29 mouse cellular contexts compared by ENCODE assay signal in genomic region chr12:26543463-26543862, GRCm38 (mm10).
DNase-seq lines count a peak whose midpoint lies in the region; ATAC-seq and TF ChIP-seq lines count a peak whose summit lies in the region.
"Had no signal": no experiment of that assay in that cellular context is flagged by ENCODE, and none has a peak within 500 bp of the region (broad histone marks: within the 10 kb centered on the region; RNA-seq: fewer than 3 reads in every experiment).

No protein-coding gene starts in this region.

- peak; percentile 59 for DNase-seq in heart, adult 11 months
- no peak for DNase-seq in liver
- no peak for DNase-seq in midbrain, embryonic 10.5 days (ENCODE audit: low spot score)
- DNase-seq in stomach, postnatal 0 days (ENCODE audit: low spot score): no peak
- DNase-seq: adrenal gland, adult 2 months; adrenal gland, postnatal 10 days; adrenal gland, postnatal 25 days; B cell, adult 2 months; cerebellum, adult 11 months; cerebellum, adult 18-20 months; cerebellum, adult 8-10 months; cerebellum, adult 9-11 months; cerebellum, postnatal 14 days; cerebellum, postnatal 36 days; embryo, embryonic 11 days had no signal

- WGBS in heart, embryonic 12.5 days: 89% methylated on average over 1 of the region's 1 CpGs
- WGBS in liver, embryonic 16.5 days (ENCODE audit: insufficient replicate concordance): 58% methylated on average over 1 of the region's 1 CpGs
- 76% methylated on average over 1 of the region's 1 CpGs for WGBS in midbrain, embryonic 10.5 days
- 70% methylated on average over 1 of the region's 1 CpGs for WGBS in midbrain, embryonic 15.5 days
- WGBS in stomach, postnatal 0 days: 63% methylated on average over 1 of the region's 1 CpGs

- H3K27me3 ChIP-seq in heart, embryonic 12.5 days (replicated peaks): no peaks in the 10 kb centered on the region
- no peaks in the 10 kb centered on the region for H3K27me3 ChIP-seq in liver, embryonic 16.5 days (ENCODE audit: control insufficient read depth, insufficient read depth, low read depth, low read length)
- no peaks in the 10 kb centered on the region for H3K27me3 ChIP-seq in midbrain, embryonic 10.5 days (ENCODE audit: low read depth, poor library complexity, severe bottlenecking)
- H3K27me3 ChIP-seq in midbrain, embryonic 15.5 days (replicated peaks): no peaks in the 10 kb centered on the region
- no peaks in the 10 kb centered on the region for H3K27me3 ChIP-seq in stomach, postnatal 0 days (ENCODE audit: control insufficient read depth, insufficient read depth, low read length)
- H3K27me3 ChIP-seq: CH12.LX; embryonic facial prominence, embryonic 13.5 days; embryonic facial prominence, embryonic 15.5 days; forebrain, embryonic 12.5 days; Patski had no signal

- TF ChIP-seq EP300 in stomach, postnatal 0 days (optimal IDR thresholded peaks at IDR 0.05): no peak

- H3K4me1 ChIP-seq in heart, embryonic 12.5 days (replicated peaks): peaks cover 16% of the 10 kb centered on the region
- no peaks in the 10 kb centered on the region for H3K4me1 ChIP-seq in liver, embryonic 16.5 days (ENCODE audit: control insufficient read depth, low read depth, low read length)
- H3K4me1 ChIP-seq in midbrain, embryonic 10.5 days: peaks cover 26% of the 10 kb centered on the region
- H3K4me1 ChIP-seq in midbrain, embryonic 15.5 days: no peaks in the 10 kb centered on the region
- no peaks in the 10 kb centered on the region for H3K4me1 ChIP-seq in stomach, postnatal 0 days (replicated peaks; ENCODE audit: control insufficient read depth, insufficient read depth)
- H3K4me1 ChIP-seq: embryonic facial prominence, embryonic 13.5 days had no signal

- peaks cover 3% of the 10 kb centered on the region; the same call in 1 of the 2 replicates for H3K9me3 ChIP-seq in heart, embryonic 12.5 days (replicated peaks)
- H3K9me3 ChIP-seq in liver, embryonic 16.5 days (replicated peaks; ENCODE audit: control insufficient read depth, low read length): no peaks in the 10 kb centered on the region
- no peaks in the 10 kb centered on the region for H3K9me3 ChIP-seq in midbrain, embryonic 10.5 days (replicated peaks)
- no peaks in the 10 kb centered on the region for H3K9me3 ChIP-seq in midbrain, embryonic 15.5 days
- H3K9me3 ChIP-seq in stomach, postnatal 0 days (ENCODE audit: control insufficient read depth, low read length): no peaks in the 10 kb centered on the region
- H3K9me3 ChIP-seq: embryonic facial prominence, embryonic 15.5 days; forebrain, embryonic 10.5 days; forebrain, embryonic 12.5 days had no signal

- H3K36me3 ChIP-seq in heart, embryonic 12.5 days: no peaks in the 10 kb centered on the region
- H3K36me3 ChIP-seq in liver, embryonic 16.5 days (ENCODE audit: control insufficient read depth, insufficient read depth): no peaks in the 10 kb centered on the region
- H3K36me3 ChIP-seq in midbrain, embryonic 10.5 days: no peaks in the 10 kb centered on the region
- no peaks in the 10 kb centered on the region for H3K36me3 ChIP-seq in midbrain, embryonic 15.5 days (replicated peaks)
- H3K36me3 ChIP-seq in stomach, postnatal 0 days (ENCODE audit: control insufficient read depth, insufficient read depth, low read length): no peaks in the 10 kb centered on the region
- H3K36me3 ChIP-seq: embryonic facial prominence, embryonic 13.5 days; embryonic facial prominence, embryonic 15.5 days; forebrain, embryonic 10.5 days; forebrain, embryonic 12.5 days; G1E had no signal

- no peak overlapping the region for H3K27ac ChIP-seq in heart, embryonic 12.5 days (ENCODE audit: poor library complexity, severe bottlenecking)
- no peak overlapping the region for H3K27ac ChIP-seq in liver, embryonic 16.5 days (ENCODE audit: low read length)
- 0 out of 2 replicates have a peak overlapping the region, but pooled peaks have one; percentile 38 for H3K27ac ChIP-seq in midbrain, embryonic 10.5 days (replicated peaks)
- no peak overlapping the region for H3K27ac ChIP-seq in midbrain, embryonic 15.5 days
- H3K27ac ChIP-seq in stomach, postnatal 0 days (replicated peaks): no peak overlapping the region
- H3K27ac ChIP-seq: embryonic facial prominence, embryonic 13.5 days; embryonic facial prominence, embryonic 15.5 days; forebrain, embryonic 10.5 days; forebrain, embryonic 12.5 days had no signal

- no peak for TF ChIP-seq CTCF in stomach, postnatal 0 days (IDR thresholded peaks at IDR 0.05; ENCODE audit: low read depth)

- H3K4me2 ChIP-seq in heart, embryonic 12.5 days: no peak overlapping the region
- no peak overlapping the region for H3K4me2 ChIP-seq in liver, embryonic 16.5 days (ENCODE audit: low read depth, low read length)
- H3K4me2 ChIP-seq in midbrain, embryonic 15.5 days: no peak overlapping the region
- no peak overlapping the region for H3K4me2 ChIP-seq in stomach, postnatal 0 days (replicated peaks; ENCODE audit: low read depth)
- H3K4me2 ChIP-seq: embryonic facial prominence, embryonic 13.5 days; embryonic facial prominence, embryonic 15.5 days; forebrain, embryonic 12.5 days had no signal

- H3K9ac ChIP-seq in heart, embryonic 12.5 days: no peak overlapping the region
- H3K9ac ChIP-seq in liver, embryonic 16.5 days (ENCODE audit: low read depth, low read length): no peak overlapping the region
- no peak overlapping the region for H3K9ac ChIP-seq in midbrain, embryonic 15.5 days
- no peak overlapping the region for H3K9ac ChIP-seq in stomach, postnatal 0 days (ENCODE audit: low read length)
- H3K9ac ChIP-seq: embryonic facial prominence, embryonic 13.5 days; embryonic facial prominence, embryonic 15.5 days; forebrain, embryonic 12.5 days had no signal

- no peak for ATAC-seq in heart, embryonic 12.5 days (ENCODE audit: insufficient number of reproducible peaks, low FRiP score)
- ATAC-seq in liver, embryonic 16.5 days (ENCODE audit: low read depth): peak; percentile 60
- no peak for ATAC-seq in midbrain, embryonic 15.5 days (replicated peaks)
- peak; percentile 90 for ATAC-seq in stomach, postnatal 0 days (ENCODE audit: low FRiP score, low TSS enrichment)
- ATAC-seq: activated CD4-positive, CD25-positive, alpha-beta regulatory T cell, adult 4 months; CD4-positive, CD25-positive, alpha-beta regulatory T cell, adult 4 months; forebrain, embryonic 14.5 days; Patski had no signal

- H3K4me3 ChIP-seq in heart, embryonic 12.5 days: no peak overlapping the region
- H3K4me3 ChIP-seq in liver, embryonic 16.5 days (ENCODE audit: low read depth, low read length): no peak overlapping the region
- H3K4me3 ChIP-seq in midbrain, embryonic 10.5 days: no peak overlapping the region
- no peak overlapping the region for H3K4me3 ChIP-seq in midbrain, embryonic 15.5 days
- H3K4me3 ChIP-seq in stomach, postnatal 0 days (ENCODE audit: low read depth, low read length): no peak overlapping the region
- H3K4me3 ChIP-seq: embryonic facial prominence, embryonic 13.5 days; embryonic facial prominence, embryonic 15.5 days; erythroblast, embryonic 14.5 days; forebrain, embryonic 10.5 days; forebrain, embryonic 12.5 days had no signal

Comparison
In these comparisons a context has a peak if more than half of its experiments do, and no peak if none do; other contexts are left out.
1. ATAC-seq: peak in liver, embryonic 16.5 days (single experiment) and stomach, postnatal 0 days (single experiment); none in heart, embryonic 12.5 days (single experiment) and midbrain, embryonic 15.5 days (single experiment).